Mouse (Mus musculus) gastrocnemius, adult 2 months (tissue): ENCODE measurements around the gene Slc43a1. TPM values are rescaled to one million over a fixed set of nuclear protein-coding genes. Genes with fewer than 3 reads are reported as not detected.

Experiments used
- DNase-seq: peaks from one replicate; pipeline ENCODE4 v3.0.0; 2022
- H3K27ac ChIP-seq: fragments of 200-600 bp; 2 replicates; pipeline ENCODE4 v1.8.1; 2022; ENCODE audit warnings: mild to moderate bottlenecking
- H3K4me3 ChIP-seq: fragments of 200-600 bp; 2 replicates; pipeline ENCODE4 v1.8.1; 2022; ENCODE audit warnings: mild to moderate bottlenecking, moderate library complexity
- CTCF ChIP-seq: fragments of 200-600 bp; IDR thresholded peaks from 2 replicates; pipeline ENCODE4 v1.8.1; 2022; ENCODE audit warnings: antibody characterized with exemption, mild to moderate bottlenecking, moderate library complexity
- intact Hi-C: fragments of 180-260 bp; cut with DNase I; formaldehyde crosslinking; loops from one replicate; pipeline ENCODE4 v1.15.1; 2025
- total RNA-seq, 2 experiments: library from RNA; stranded (reverse); gene quantifications; 2 replicates each; pipeline ENCODE4 v1.2.3; 2021

The Slc43a1 gene
- total RNA-seq, 2 experiments from 2014 or later: 6.3 to 11.6 TPM

- Histone ChIP-seq H3K27ac (peak overlapping the region; percentile 95), H3K4me3 (no peak overlapping the region)
- no peak for TF ChIP-seq CTCF
- no peak for DNase-seq
- intact Hi-C loops: no loop called here
Observed at GRCm38 (mm10) chr2:84837817-84838592, 645 bp upstream of the Slc43a1 start.

DNA sequence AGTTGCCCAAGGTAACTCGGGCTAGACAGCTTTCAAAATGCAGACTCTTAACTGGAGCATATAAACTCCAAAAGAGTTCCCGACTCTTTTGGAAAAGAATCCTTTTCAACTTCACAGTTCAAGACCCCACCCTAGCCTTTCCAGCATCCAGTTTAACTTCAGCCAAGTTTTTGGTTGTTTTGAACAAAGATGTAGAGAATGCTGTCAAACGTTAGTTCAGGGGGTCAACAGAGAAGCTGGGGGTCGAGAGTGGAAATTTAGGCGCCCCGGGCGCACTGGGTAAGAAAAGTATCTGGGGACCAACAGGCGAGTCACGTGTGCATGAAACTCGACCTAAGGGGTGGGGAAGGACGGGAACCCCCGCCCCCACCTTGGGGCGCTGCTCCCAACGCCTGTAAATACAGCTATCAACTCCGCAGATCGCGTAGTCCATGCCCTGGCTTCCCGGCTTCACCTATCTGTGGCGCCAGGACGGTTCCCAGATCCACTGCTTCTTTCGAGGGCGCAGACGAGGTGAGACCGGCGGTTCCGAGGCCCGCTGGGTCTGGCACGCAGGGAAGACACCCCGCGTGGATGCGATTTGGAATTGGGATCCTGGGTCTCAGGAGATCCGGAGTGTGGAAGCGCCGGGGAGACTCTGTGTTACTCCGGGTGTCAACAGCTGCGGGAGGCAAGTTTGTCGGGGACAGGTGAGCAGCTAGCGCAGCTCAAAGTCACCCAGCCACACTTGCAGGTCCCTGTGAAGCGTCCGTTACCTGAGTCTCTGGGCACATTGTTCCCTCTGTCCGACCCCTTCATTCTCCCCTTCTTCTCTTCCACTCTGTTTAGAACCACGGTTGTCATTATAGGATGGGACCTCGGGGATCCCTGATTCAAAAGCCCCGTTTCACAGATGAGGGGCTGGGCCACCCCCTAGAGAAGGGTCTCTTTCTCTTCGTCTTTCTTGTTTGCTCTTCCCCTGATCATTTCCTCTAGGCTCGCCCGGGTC, 637 bp downstream of the Slc43a1 start:
- intact Hi-C loops: no loop called here
- DNase-seq: peak; percentile 86

GRCm38 (mm10) chr2:84840016-84840747, 1.5 kb downstream of the Slc43a1 start:
- TF ChIP-seq CTCF: peak; percentile 5; the same call in 1 of the 2 replicates
- H3K27ac ChIP-seq: peak overlapping the region; percentile 95
- peak; percentile 86 for DNase-seq
- intact Hi-C loops: no loop called here
- peak overlapping the region; percentile 93 for H3K4me3 ChIP-seq

More for the DNA sequence above, 637 bp downstream of the Slc43a1 start:
- Histone ChIP-seq H3K4me3 (peak overlapping the region; percentile 93), H3K27ac (peak overlapping the region; percentile 95)
- TF ChIP-seq CTCF: no peak

GRCm38 (mm10) chr2:84840748-84841563, 2.3 kb downstream of the Slc43a1 start:
- TF ChIP-seq CTCF: no peak
- peak overlapping the region; percentile 95 for H3K27ac ChIP-seq
- DNase-seq: no peak
- intact Hi-C loops: no loop called here
- peak overlapping the region; percentile 93 for H3K4me3 ChIP-seq

DNA sequence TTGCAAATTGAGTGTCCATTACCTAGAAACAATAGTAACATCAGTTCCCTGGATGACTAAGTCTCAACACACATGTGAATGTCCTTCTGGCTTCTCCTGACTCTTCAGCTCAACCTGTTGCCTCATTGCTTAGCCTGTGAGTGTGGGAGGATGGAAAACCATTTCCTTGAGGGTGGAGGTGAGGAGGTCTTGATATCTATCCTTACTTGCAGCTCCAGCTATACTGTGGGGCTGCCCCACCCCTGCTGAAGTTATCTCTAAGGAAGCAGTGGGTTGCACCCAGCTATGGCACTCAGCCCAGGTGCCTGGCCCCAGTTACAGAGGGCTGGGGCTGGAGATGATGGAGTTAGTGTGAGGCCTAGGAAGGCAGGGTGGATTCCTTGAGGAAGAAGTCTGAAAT, 3.3 kb downstream of the Slc43a1 start:
- intact Hi-C loops: no loop called here
- no peak overlapping the region for H3K27ac ChIP-seq

DNA sequence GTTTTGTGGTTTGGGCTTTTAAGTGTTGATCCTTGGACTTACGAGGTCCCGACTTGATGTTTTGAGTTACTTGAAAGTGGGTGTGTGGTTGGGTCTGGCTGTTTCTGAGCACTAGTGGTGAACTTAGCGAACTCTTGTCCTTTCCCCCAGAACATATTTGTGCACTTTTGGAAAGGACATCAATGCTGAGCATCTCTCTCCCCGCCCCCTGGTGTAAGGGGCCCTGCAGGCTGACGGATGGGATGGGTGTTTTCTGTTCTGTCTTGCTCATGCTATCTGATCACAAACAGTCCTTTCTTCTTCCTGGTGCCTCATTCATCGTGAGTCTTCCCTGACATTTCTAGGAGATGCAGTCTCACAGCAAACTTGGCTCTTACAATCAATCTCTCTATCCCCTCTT, 5.0 kb downstream of the Slc43a1 start:
- intact Hi-C loops: no loop called here
- no peak for TF ChIP-seq CTCF
- no peak for DNase-seq
- Histone ChIP-seq H3K27ac (no peak overlapping the region), H3K4me3 (no peak overlapping the region)

More for the DNA sequence above, 3.3 kb downstream of the Slc43a1 start:
- no peak for TF ChIP-seq CTCF
- no peak for DNase-seq
- peak overlapping the region; percentile 93 for H3K4me3 ChIP-seq

DNA sequence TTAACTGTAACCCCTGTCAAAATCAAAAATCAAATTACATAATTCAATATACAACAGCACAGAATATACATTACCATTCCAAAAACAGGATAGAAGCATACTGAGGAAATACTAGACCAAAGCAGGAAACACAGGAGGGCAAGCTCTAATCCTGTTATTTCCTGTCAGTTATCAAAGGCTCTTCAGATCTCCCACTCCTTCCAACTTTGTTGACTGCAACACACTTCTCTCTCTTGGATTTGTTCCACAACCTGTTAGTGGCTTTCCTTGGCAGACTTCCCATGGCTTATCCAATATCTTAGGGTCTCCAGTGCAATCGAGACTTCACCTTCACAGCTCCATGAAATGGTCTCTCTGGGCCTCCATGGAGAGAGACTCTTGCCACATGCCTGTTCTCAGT, 6.6 kb downstream of the Slc43a1 start:
- no peak for DNase-seq
- no peak overlapping the region for H3K27ac ChIP-seq
- intact Hi-C loops: no loop called here
- no peak overlapping the region for H3K4me3 ChIP-seq
- TF ChIP-seq CTCF: no peak

DNA sequence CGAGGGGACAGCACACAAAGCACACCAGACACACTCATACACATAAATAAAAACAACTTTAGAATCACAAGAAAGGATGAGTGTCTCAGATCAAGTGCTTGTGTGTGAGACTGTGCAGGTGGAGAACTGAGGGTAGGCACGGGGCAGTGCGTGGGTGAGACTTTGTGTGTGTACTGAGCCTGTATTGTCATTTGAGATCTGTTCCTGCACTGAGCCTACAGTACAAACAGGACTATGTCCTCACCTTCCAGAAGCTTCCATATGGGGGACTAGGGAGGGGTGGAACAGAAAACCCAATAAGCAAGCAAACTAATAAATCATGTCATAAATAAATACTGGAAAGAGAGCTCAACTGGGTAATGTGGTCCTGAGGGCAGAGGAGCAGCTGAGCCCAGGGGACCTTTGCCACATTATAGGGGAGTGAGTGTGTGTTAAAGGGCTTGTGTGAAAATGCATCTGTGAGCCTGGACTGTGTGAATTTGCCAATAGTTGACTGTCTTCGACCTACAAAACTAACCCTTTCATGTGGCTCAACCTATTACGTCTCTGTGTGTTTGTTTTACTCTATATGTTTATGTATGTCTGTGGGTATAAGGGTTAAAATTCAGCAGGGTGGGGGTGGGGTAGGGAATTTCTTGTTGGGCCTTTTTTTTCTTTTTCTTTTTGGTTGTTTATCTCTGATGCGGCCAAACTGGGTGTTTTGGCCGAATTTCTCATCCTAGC, 11.9 kb downstream of the Slc43a1 start:
- TF ChIP-seq CTCF: no peak

DNA sequence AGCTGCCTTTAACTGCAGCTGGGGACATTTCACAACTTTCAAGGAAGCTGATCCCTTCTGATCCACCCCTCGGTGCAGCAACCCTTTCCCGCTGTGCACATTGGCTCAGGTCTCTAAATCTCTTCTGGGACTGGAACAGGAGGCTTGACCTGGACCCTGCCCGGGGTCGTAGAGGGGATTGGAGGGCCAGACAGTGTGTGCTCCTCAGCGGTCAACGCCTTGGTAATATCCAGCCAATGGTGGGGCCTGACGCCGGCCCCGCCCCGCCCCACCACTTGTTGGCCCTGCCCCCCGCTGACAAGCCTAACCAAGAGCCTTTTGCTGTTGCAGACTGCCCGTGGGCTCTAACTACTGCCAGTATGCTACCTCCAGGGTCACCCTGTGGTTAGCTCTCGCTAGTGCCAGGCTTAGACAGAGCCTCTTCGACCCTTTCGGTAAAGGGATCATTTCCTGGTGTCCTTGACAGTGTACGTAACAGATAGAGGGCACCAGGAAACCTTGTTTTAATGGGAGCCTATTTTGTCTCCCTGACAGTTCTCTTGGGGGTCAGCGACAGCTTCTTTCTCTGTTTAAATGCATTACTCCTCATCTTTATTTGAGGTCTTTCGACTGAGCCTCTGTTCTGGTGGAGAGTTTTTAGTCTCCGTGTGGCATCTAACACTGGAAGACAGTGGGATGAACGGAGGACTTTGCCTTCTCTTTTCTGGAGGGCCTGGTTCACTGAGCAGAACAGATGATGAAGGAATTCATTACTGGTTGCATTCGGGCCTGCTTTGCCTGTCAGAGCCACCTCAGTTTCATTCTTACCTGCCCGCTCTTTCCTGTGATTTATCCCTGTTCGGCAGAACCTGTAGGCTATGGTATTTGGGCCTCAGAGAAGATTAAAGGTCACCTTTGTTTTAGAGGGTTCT, 12.7 kb downstream of the Slc43a1 start:
- peak overlapping the region; percentile 53 for H3K4me3 ChIP-seq
- intact Hi-C loops: no loop called here
- DNase-seq: peak; percentile 90
- TF ChIP-seq CTCF: no peak
- H3K27ac ChIP-seq: peak overlapping the region; percentile 89

More for the DNA sequence above, 11.9 kb downstream of the Slc43a1 start:
- Histone ChIP-seq H3K27ac (peak overlapping the region; percentile 89), H3K4me3 (peak overlapping the region; percentile 53)
- peak; percentile 21 for DNase-seq
- intact Hi-C loops: no loop called here

GRCm38 (mm10) chr2:84855732-84856131, 17.1 kb downstream of the Slc43a1 start:
- DNase-seq: peak; percentile 74
- H3K4me3 ChIP-seq: no peak overlapping the region
- no peak overlapping the region for H3K27ac ChIP-seq
- intact Hi-C loops: loop anchor here (1.0 kb wide), 1 partner anchor 24 kb away; no protein-coding TSS in a partner anchor
- TF ChIP-seq CTCF: peak; percentile 72
